ENCODE assay signal across 17 mouse cellular contexts in the genomic region with DNA sequence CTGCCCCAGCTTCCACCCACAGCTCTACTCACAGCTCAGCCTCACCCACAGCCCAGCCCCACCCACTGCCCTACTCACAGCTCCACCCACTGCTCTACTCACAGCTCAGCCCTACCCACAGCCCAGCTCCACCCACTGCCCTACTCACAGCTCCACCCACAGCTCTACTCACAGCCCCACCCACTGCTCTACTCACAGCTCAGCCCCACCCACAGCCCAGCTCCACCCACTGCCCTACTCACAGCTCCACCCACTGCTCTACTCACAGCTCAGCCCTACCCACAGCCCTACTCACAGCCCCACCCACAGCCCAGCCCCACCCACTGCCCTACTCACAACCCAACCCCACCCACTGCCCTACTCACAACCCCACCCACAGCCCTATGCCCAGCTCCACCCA. TPM values are rescaled to one million over a fixed set of nuclear protein-coding genes. Genes with fewer than 3 reads are reported as not detected.
DNase-seq lines count a peak whose midpoint lies in the region; ATAC-seq lines count a peak whose summit lies in the region.
"Had no signal": no experiment of that assay in that cellular context is flagged by ENCODE, and none has a peak within 500 bp of the region (broad histone marks: within the 10 kb centered on the region; RNA-seq: fewer than 3 reads in every experiment).

No protein-coding gene starts in this region.

- H3K4me1 ChIP-seq in embryonic facial prominence, embryonic 13.5 days, result no peaks in the 10 kb centered on the region
- no peaks in the 10 kb centered on the region for H3K4me1 ChIP-seq in embryonic facial prominence, embryonic 10.5 days
- H3K4me1 ChIP-seq: neural tube, embryonic 13.5 days had no signal

- no peaks in the 10 kb centered on the region for H3K36me3 ChIP-seq in embryonic facial prominence, embryonic 13.5 days
- no peaks in the 10 kb centered on the region for H3K36me3 ChIP-seq in embryonic facial prominence, embryonic 10.5 days (replicated peaks)
- H3K36me3 ChIP-seq: neural tube, embryonic 13.5 days had no signal

- no peak for DNase-seq in embryonic facial prominence, embryonic 10.5 days (ENCODE audit: low spot score)
- peak; percentile 29 for DNase-seq in c-Kit-positive CD71-positive TER-119-positive erythroid progenitor cells, embryonic 14.5 days (ENCODE audit: low spot score)
- peak; percentile 67 for DNase-seq in liver
- DNase-seq in cerebellum, postnatal 10 days, result no peak
- no peak for DNase-seq in right cerebral cortex, postnatal 36 days (ENCODE audit: low spot score in 2 of 2)
- no peak for DNase-seq in testis, postnatal 14 days (ENCODE audit: low spot score)
- DNase-seq: adrenal gland, adult 8-10 months; heart, adult 2 months; heart, postnatal 10 days; kidney, adult 18-20 months; lung, postnatal 14 days; midbrain, embryonic 14.5 days had no signal

- H3K27me3 ChIP-seq in embryonic facial prominence, embryonic 13.5 days, result no peaks in the 10 kb centered on the region
- 0 out of 2 replicates have a peak, but pooled peaks cover 5% of the 10 kb centered on the region for H3K27me3 ChIP-seq in embryonic facial prominence, embryonic 10.5 days (replicated peaks; ENCODE audit: low read depth, poor library complexity, severe bottlenecking)
- H3K27me3 ChIP-seq: neural tube, embryonic 13.5 days had no signal

- H3K27ac ChIP-seq in embryonic facial prominence, embryonic 13.5 days, result no peak overlapping the region
- H3K27ac ChIP-seq in embryonic facial prominence, embryonic 10.5 days (replicated peaks), result no peak overlapping the region
- H3K27ac ChIP-seq: heart, adult 2 months; layer of hippocampus, adult 2 months; neural tube, embryonic 13.5 days had no signal

- no peaks in the 10 kb centered on the region for H3K9me3 ChIP-seq in embryonic facial prominence, embryonic 13.5 days
- no peaks in the 10 kb centered on the region for H3K9me3 ChIP-seq in embryonic facial prominence, embryonic 10.5 days
- H3K9me3 ChIP-seq: neural tube, embryonic 13.5 days had no signal

- no peak overlapping the region for H3K4me3 ChIP-seq in embryonic facial prominence, embryonic 13.5 days
- no peak overlapping the region for H3K4me3 ChIP-seq in embryonic facial prominence, embryonic 10.5 days
- H3K4me3 ChIP-seq: erythroblast, embryonic 14.5 days; heart, adult 2 months; layer of hippocampus, adult 2 months; neural tube, embryonic 13.5 days had no signal

- H3K9ac ChIP-seq in embryonic facial prominence, embryonic 13.5 days, result no peak overlapping the region
- H3K9ac ChIP-seq: neural tube, embryonic 13.5 days had no signal

- peak; percentile 26; the same call in 1 of the 2 replicates for ATAC-seq in embryonic facial prominence, embryonic 13.5 days (ENCODE audit: insufficient number of reproducible peaks, insufficient read depth, low FRiP score, low TSS enrichment, low read depth)
- peak; percentile 43; the same call in 1 of the 2 replicates for ATAC-seq in monocyte, adult 5-6 weeks (replicated peaks; ENCODE audit: insufficient number of reproducible peaks, low FRiP score, low TSS enrichment, poor library complexity, severe bottlenecking)

- H3K4me2 ChIP-seq in embryonic facial prominence, embryonic 13.5 days, result no peak overlapping the region
- H3K4me2 ChIP-seq: neural tube, embryonic 13.5 days had no signal

RNA-seq across cellular contexts. Expression of a gene that starts 56.5 kb away (rescaled TPM):
- 0.35 and 0.44 TPM in 2 replicates for polyA plus RNA-seq in embryonic facial prominence, embryonic 13.5 days (2015; fragmentation: Nextera tagmentation; extraction: Ambion mirVana)
- polyA plus RNA-seq in embryonic facial prominence, embryonic 10.5 days (2016; fragmentation: Nextera tagmentation; extraction: Ambion mirVana), result 2.8 and 11.2 TPM in 2 replicates
- total RNA-seq in monocyte, adult 5-6 weeks (2017), result not detected in 3 replicates
- total RNA-seq: heart, adult 2 months; layer of hippocampus, adult 2 months had no signal
- polyA plus RNA-seq: erythroblast, embryonic 14.5 days had no signal

Comparison
In these comparisons a context has a peak if more than half of its experiments do, and no peak if none do; other contexts are left out.
1. DNase-seq: peak in c-Kit-positive CD71-positive TER-119-positive erythroid progenitor cells, embryonic 14.5 days (single experiment) and liver (single experiment); none in embryonic facial prominence, embryonic 10.5 days (single experiment), cerebellum, postnatal 10 days (0 of 2), right cerebral cortex, postnatal 36 days (0 of 2) and testis, postnatal 14 days (single experiment).